Mouse (Mus musculus): ENCODE results near the gene Cmss1.

The Cmss1 gene

GRCm38 (mm10) chr16:57281417-57281816 lies 325.2 kb downstream of the Cmss1 start:
- no peak for DNase-seq

- no peak for DNase-seq
Measured at GRCm38 (mm10) chr16:57280221-57281217, 326.1 kb downstream of the Cmss1 start.

- DNase-seq: no peak
Measured at GRCm38 (mm10) chr16:57278976-57279626, 327.6 kb downstream of the Cmss1 start.

- DNase-seq: no peak
Measured at GRCm38 (mm10) chr16:57269751-57270150, 336.9 kb downstream of the Cmss1 start.

- no peak for DNase-seq
Measured at GRCm38 (mm10) chr16:57268058-57268841, 338.4 kb downstream of the Cmss1 start.

GRCm38 (mm10) chr16:57267068-57267467 lies 339.6 kb downstream of the Cmss1 start:
- DNase-seq: no peak

GRCm38 (mm10) chr16:57260152-57260551 lies 346.5 kb downstream of the Cmss1 start:
- no peak for DNase-seq

GRCm38 (mm10) chr16:57259356-57260083 lies 347.1 kb downstream of the Cmss1 start:
- no peak for DNase-seq
